Mouse (Mus musculus): ENCODE measurements around the gene Hdgfl2.

DNA sequence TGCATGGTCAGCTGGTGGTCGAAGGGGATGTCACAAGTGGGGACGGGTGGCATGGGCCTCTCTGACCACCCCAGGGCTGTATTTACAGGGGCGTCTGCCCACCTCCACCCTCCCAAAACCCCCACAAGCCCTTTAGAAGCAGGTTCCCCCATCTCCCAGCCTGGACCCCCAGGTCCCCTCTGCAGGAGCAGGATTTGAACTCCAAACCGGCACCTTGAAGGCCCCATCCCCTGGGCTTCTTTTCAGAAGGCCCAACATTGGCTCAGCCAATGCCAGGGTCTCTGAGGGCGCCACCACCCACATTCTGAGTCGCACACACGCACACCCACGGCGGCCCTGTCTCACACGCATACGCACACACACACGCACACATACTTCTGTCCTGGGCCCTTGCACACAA is 43.7 kb downstream of the Hdgfl2 start:
- TF ChIP-seq CTCF (IDR thresholded peaks at IDR 0.05; ENCODE audit: low read depth) (no peak), EP300 (optimal IDR thresholded peaks at IDR 0.05) (no peak)

All from stomach, postnatal 0 days (tissue).